ENCODE assay signal across 9 mouse cellular contexts in the genomic region with DNA sequence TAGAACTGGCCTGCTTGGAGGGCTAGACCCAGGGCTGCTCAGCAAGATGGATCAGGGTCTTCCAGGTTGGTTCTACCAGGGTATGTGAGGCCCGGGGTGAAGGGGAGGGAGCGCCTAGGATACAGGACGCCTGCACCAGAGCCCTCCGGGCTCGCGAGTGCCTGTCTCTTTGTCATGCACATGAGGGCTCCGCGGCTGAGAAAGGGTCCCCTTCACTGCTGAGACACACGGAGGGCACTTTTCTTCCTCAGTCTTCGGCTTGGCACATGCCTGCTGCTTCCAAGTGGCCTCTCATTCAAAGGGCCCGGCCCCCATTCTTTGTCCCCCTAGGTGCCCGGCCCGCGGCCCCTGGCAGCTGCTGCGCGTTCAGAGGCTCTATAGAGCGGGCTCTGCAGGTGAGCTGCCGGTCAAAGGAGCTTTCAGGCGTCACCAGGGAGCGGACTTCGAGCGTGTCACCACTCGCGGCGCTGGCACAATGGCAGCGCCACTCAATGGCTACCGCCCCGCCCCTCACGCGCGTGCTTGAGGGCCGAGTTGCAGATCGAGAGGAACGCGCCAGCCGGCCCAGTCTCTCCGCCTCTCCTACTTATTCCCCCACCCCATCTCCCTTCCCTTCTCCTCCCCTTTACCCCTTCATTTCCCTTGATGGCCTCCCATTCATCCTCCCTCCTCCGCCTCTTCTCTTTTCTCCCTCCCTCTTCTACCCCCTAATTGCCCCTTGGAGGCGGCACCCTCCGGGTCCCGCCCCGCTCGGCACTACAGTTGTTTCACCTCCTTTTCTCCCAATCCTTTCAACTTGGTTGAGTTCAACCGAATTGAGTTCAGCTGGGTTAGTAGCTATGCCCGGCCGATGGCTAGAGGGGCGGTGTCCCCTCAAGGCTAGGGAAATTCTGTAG. TPM values are rescaled to one million over a fixed set of nuclear protein-coding genes. Genes with fewer than 3 reads are reported as not detected.
DNase-seq lines count a peak whose midpoint lies in the region; ATAC-seq lines count a peak whose summit lies in the region.
"Had no signal": no experiment of that assay in that cellular context is flagged by ENCODE, and none has a peak within 500 bp of the region (broad histone marks: within the 10 kb centered on the region; RNA-seq: fewer than 3 reads in every experiment).

No protein-coding gene starts in this region.

- peaks cover 85% of the 10 kb centered on the region for H3K27me3 ChIP-seq in liver, embryonic 11.5 days (replicated peaks; ENCODE audit: control insufficient read depth, insufficient read depth, low read length)
- H3K27me3 ChIP-seq in embryonic facial prominence, embryonic 12.5 days = peaks cover 83% of the 10 kb centered on the region
- H3K27me3 ChIP-seq in kidney, embryonic 15.5 days = peaks cover 84% of the 10 kb centered on the region

- H3K36me3 ChIP-seq in liver, embryonic 11.5 days (ENCODE audit: control insufficient read depth, insufficient read depth, low read length) = no peaks in the 10 kb centered on the region
- H3K36me3 ChIP-seq in embryonic facial prominence, embryonic 12.5 days = no peaks in the 10 kb centered on the region
- H3K36me3 ChIP-seq in kidney, embryonic 15.5 days = no peaks in the 10 kb centered on the region

- H3K4me3 ChIP-seq in liver, embryonic 11.5 days (ENCODE audit: low read depth, low read length) = peak overlapping the region; percentile 29
- peak overlapping the region; percentile 39 for H3K4me3 ChIP-seq in embryonic facial prominence, embryonic 12.5 days
- H3K4me3 ChIP-seq in kidney, embryonic 15.5 days (replicated peaks) = peak overlapping the region; percentile 46

- DNase-seq in liver, embryonic 11.5 days (ENCODE audit: low spot score) = no peak
- DNase-seq in liver = no peak
- DNase-seq in urinary bladder, postnatal 14 days (ENCODE audit: low spot score) = peak; percentile 70
- DNase-seq in frontal cortex, postnatal 14 days (ENCODE audit: low spot score in 2 of 2) = no peak
- DNase-seq in spleen, postnatal 4 days (ENCODE audit: low spot score in 2 of 2) = no peak

- H3K27ac ChIP-seq in liver, embryonic 11.5 days (ENCODE audit: low read depth, low read length) = no peak overlapping the region
- no peak overlapping the region for H3K27ac ChIP-seq in embryonic facial prominence, embryonic 12.5 days
- no peak overlapping the region for H3K27ac ChIP-seq in kidney, embryonic 15.5 days
- H3K27ac ChIP-seq: macrophage had no signal

- H3K9ac ChIP-seq in liver, embryonic 11.5 days (ENCODE audit: low read depth, low read length) = no peak overlapping the region
- H3K9ac ChIP-seq in embryonic facial prominence, embryonic 12.5 days = peak overlapping the region; percentile 47; the same call in 1 of the 2 replicates
- peak overlapping the region; percentile 39 for H3K9ac ChIP-seq in kidney, embryonic 15.5 days

- WGBS in liver, embryonic 11.5 days = 3% methylated on average over 47 of the region's 47 CpGs
- under 1% methylated on average over 47 of the region's 47 CpGs for WGBS in embryonic facial prominence, embryonic 12.5 days
- WGBS in kidney, embryonic 15.5 days = 1% methylated on average over 47 of the region's 47 CpGs

- H3K4me2 ChIP-seq in liver, embryonic 11.5 days = peak overlapping the region; percentile 62
- peak overlapping the region; percentile 83 for H3K4me2 ChIP-seq in embryonic facial prominence, embryonic 12.5 days (replicated peaks)
- peak overlapping the region; percentile 88 for H3K4me2 ChIP-seq in kidney, embryonic 15.5 days

- H3K9me3 ChIP-seq in liver, embryonic 11.5 days (ENCODE audit: control insufficient read depth, low read length) = no peaks in the 10 kb centered on the region
- no peaks in the 10 kb centered on the region for H3K9me3 ChIP-seq in embryonic facial prominence, embryonic 12.5 days
- no peaks in the 10 kb centered on the region for H3K9me3 ChIP-seq in kidney, embryonic 15.5 days (replicated peaks)

- no peaks in the 10 kb centered on the region; the same call in 1 of the 2 replicates for H3K4me1 ChIP-seq in liver, embryonic 11.5 days (replicated peaks; ENCODE audit: control insufficient read depth, insufficient read depth, low read length)
- H3K4me1 ChIP-seq in embryonic facial prominence, embryonic 12.5 days = no peaks in the 10 kb centered on the region
- peaks cover 31% of the 10 kb centered on the region for H3K4me1 ChIP-seq in kidney, embryonic 15.5 days

- ATAC-seq in liver, embryonic 11.5 days (replicated peaks; ENCODE audit: low FRiP score) = no peak
- peak; percentile 48; the same call in 1 of the 2 replicates for ATAC-seq in embryonic facial prominence, embryonic 12.5 days (ENCODE audit: insufficient number of reproducible peaks, insufficient read depth, low FRiP score, low TSS enrichment)
- ATAC-seq in kidney, embryonic 15.5 days (replicated peaks; ENCODE audit: low FRiP score) = 0 out of 2 replicates have a peak, but pooled peaks have one; percentile 10
- peak; percentile 23; the same call in 1 of the 2 replicates for ATAC-seq in megakaryocyte, adult 5-6 weeks (ENCODE audit: poor library complexity, severe bottlenecking)

RNA-seq across cellular contexts. Expression of a gene that starts 12.3 kb away (rescaled TPM):
- polyA plus RNA-seq in liver, embryonic 11.5 days (2014; fragmentation: Nextera tagmentation; extraction: Ambion mirVana) = 0.11 TPM in 1 of 2 replicates, not detected in the other
- polyA plus RNA-seq in embryonic facial prominence, embryonic 12.5 days (2016; fragmentation: Nextera tagmentation; extraction: Ambion mirVana) = 0.47 and 0.59 TPM in 2 replicates
- polyA plus RNA-seq in kidney, embryonic 15.5 days (2015; fragmentation: Nextera tagmentation; extraction: Ambion mirVana) = not detected in 2 replicates
- not detected in 2 replicates for total RNA-seq in megakaryocyte, adult 5-6 weeks (2015)
- total RNA-seq in megakaryocyte, adult 5-6 weeks (2017) = not detected in 2 replicates
- polyA plus RNA-seq: macrophage had no signal

RNA-seq across cellular contexts. Expression of a gene that starts 21.2 kb away (rescaled TPM):
- 0.19 and 0.52 TPM in 2 replicates for polyA plus RNA-seq in liver, embryonic 11.5 days (2014; fragmentation: Nextera tagmentation; extraction: Ambion mirVana)
- 2.6 and 2.7 TPM in 2 replicates for polyA plus RNA-seq in embryonic facial prominence, embryonic 12.5 days (2016; fragmentation: Nextera tagmentation; extraction: Ambion mirVana)
- polyA plus RNA-seq in kidney, embryonic 15.5 days (2015; fragmentation: Nextera tagmentation; extraction: Ambion mirVana) = 1.4 and 2.1 TPM in 2 replicates
- total RNA-seq in megakaryocyte, adult 5-6 weeks (2015) = not detected in 2 replicates
- not detected in 2 replicates for total RNA-seq in megakaryocyte, adult 5-6 weeks (2017)
- polyA plus RNA-seq: macrophage had no signal

RNA-seq across cellular contexts. Expression of a gene that starts 24.7 kb away (rescaled TPM):
- 45.1 and 52.6 TPM in 2 replicates for polyA plus RNA-seq in liver, embryonic 11.5 days (2014; fragmentation: Nextera tagmentation; extraction: Ambion mirVana)
- polyA plus RNA-seq in embryonic facial prominence, embryonic 12.5 days (2016; fragmentation: Nextera tagmentation; extraction: Ambion mirVana) = 73.8 and 82.9 TPM in 2 replicates
- 52.6 and 58.0 TPM in 2 replicates for polyA plus RNA-seq in kidney, embryonic 15.5 days (2015; fragmentation: Nextera tagmentation; extraction: Ambion mirVana)
- total RNA-seq in megakaryocyte, adult 5-6 weeks (2015) = 17.8 and 18.8 TPM in 2 replicates
- 29.7 and 36.7 TPM in 2 replicates for total RNA-seq in megakaryocyte, adult 5-6 weeks (2017)

RNA-seq across cellular contexts. Expression of a gene that starts 25.0 kb away (rescaled TPM):
- 41.4 and 44.6 TPM in 2 replicates for polyA plus RNA-seq in liver, embryonic 11.5 days (2014; fragmentation: Nextera tagmentation; extraction: Ambion mirVana)
- polyA plus RNA-seq in embryonic facial prominence, embryonic 12.5 days (2016; fragmentation: Nextera tagmentation; extraction: Ambion mirVana) = 37.9 and 39.6 TPM in 2 replicates
- polyA plus RNA-seq in kidney, embryonic 15.5 days (2015; fragmentation: Nextera tagmentation; extraction: Ambion mirVana) = 38.3 and 40.4 TPM in 2 replicates
- 32.2 and 34.0 TPM in 2 replicates for total RNA-seq in megakaryocyte, adult 5-6 weeks (2015)
- 19.9 and 22.8 TPM in 2 replicates for total RNA-seq in megakaryocyte, adult 5-6 weeks (2017)

RNA-seq across cellular contexts. Expression of a gene that starts 32.0 kb away (rescaled TPM):
- not detected in 2 replicates for polyA plus RNA-seq in liver, embryonic 11.5 days (2014; fragmentation: Nextera tagmentation; extraction: Ambion mirVana)
- polyA plus RNA-seq in embryonic facial prominence, embryonic 12.5 days (2016; fragmentation: Nextera tagmentation; extraction: Ambion mirVana) = not detected in 2 replicates
- polyA plus RNA-seq in kidney, embryonic 15.5 days (2015; fragmentation: Nextera tagmentation; extraction: Ambion mirVana) = 0.28 TPM in 1 of 2 replicates, not detected in the other
- not detected in 2 replicates for total RNA-seq in megakaryocyte, adult 5-6 weeks (2015)
- total RNA-seq in megakaryocyte, adult 5-6 weeks (2017) = not detected in 2 replicates
- polyA plus RNA-seq: macrophage had no signal
